Mouse (Mus musculus): ENCODE results near the gene Prcd. TPM values are rescaled to one million over a fixed set of nuclear protein-coding genes. Genes with fewer than 3 reads are reported as not detected.

Prcd gene
- total RNA-seq, 2 experiments from 2014 or later = 12.5 to 13.2 TPM

GRCm38 (mm10) chr11:116685729-116686128 is 32.4 kb downstream of the Prcd start:
- no peak for DNase-seq (ENCODE audit: low spot score in 2 of 2)

GRCm38 (mm10) chr11:116687897-116688296 is 34.6 kb downstream of the Prcd start:
- DNase-seq (ENCODE audit: low spot score in 2 of 2) = no peak

- DNase-seq (ENCODE audit: low spot score in 2 of 2) = no peak
Observed at GRCm38 (mm10) chr11:116689622-116690021, 36.3 kb downstream of the Prcd start.

- no peak for DNase-seq (ENCODE audit: low spot score in 2 of 2)
Observed at GRCm38 (mm10) chr11:116690701-116691575, 37.6 kb downstream of the Prcd start.

DNA sequence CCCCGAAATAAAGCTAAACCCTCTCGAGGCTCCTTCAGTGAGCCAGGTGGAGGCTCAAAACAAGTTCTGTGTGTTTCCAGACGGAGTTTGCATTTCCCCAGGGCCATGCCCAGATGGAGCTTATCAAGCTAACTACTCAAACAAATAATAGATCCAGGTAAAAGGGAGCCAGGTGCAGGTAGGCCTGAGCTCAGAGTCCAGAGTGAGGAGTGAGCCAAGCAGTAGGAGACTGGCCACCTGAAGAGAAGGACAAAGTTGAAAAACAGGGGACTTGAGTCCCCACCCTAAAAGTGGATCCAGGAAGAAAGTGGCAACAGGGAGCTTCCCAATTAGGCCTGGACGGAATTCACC is 40.5 kb downstream of the Prcd start:
- no peak for DNase-seq (ENCODE audit: low spot score in 2 of 2)

DNA sequence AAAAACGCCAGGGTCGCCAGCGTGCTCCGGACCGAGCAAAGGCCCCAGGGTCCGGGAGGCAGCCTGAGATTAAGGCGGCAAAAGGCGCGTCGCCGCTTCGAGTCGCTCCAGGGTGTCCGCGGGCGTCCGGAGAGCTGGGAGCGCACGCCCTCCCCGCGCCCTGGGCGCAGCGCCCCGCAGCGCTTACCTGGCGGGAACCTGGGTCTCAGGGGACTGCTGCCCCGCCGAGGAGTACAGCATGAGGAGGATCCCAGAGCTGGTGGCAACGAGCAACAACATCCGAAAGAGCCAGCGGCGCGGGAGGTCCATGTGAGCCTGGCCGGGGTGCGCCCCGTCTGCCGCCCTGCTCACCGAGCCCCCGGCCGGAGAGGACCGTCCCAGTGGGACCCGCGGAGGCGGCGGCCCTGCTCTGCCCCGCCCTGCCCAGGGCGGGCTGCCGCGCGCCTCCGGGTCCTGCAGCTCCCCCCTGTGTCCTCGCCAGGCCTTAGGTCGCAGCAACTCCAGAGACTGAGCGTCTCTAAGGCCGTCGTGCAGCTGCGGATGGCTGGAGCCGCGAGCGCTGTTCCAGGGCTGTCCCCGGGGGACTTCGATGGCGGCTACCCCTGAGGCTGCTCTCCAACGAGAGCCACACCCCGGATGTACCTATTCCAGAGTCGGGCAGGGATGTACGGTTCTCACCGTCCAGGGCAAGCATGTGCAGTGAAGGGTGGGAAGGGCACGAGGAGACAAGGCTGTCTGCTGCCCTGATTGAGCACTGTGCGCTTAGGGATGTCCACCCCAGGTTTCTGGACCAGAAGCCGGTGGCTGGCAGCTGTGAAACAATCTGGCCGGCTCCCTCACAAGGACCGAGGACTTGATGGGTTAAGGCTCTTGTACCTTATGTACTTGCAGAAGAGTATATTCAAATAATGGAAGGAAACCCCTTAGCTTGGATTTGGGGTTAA is 41.2 kb downstream of the Prcd start:
- peak in 1 of 2 experiments; percentile 50 for DNase-seq (ENCODE audit: low spot score in 2 of 2)

DNA sequence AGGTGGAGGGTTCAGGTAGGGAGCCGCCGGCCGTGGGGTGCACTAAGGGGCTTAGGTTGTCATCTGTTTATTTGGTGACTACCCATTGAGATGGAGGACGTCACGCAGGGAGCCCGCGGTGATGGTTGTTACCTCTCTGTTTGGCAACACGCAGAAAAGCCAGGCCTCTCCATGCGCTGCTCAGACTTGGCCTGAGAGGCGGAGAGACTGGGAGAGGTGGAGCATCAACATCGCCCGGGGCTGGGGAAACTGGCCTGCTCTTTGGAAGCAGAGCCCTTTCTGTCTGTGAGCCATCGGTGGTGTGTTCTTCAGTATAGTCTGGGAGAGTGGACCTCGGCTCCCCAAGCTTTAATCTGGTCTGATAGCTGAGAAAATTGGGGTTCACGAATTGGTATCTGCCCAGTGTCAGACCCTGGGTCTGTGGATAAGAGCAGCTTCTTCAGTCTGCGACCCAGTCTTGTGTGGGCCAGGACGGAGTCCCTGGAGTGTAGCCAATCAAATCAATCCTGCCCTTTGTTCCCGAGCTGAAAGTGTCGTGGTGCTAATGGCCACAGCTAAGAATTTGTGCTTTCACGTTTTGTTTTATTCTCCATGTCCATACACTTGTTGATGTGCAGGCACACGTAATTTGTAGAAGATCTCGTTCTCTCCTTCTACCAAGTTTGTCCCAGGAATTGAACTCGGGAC is 42.0 kb downstream of the Prcd start:
- no peak for DNase-seq (ENCODE audit: low spot score in 2 of 2)

GRCm38 (mm10) chr11:116696426-116696825 is 43.1 kb downstream of the Prcd start:
- DNase-seq (ENCODE audit: low spot score in 2 of 2) = no peak

- DNase-seq (ENCODE audit: low spot score in 2 of 2) = no peak
Observed at GRCm38 (mm10) chr11:116697521-116697920, 44.2 kb downstream of the Prcd start.

DNA sequence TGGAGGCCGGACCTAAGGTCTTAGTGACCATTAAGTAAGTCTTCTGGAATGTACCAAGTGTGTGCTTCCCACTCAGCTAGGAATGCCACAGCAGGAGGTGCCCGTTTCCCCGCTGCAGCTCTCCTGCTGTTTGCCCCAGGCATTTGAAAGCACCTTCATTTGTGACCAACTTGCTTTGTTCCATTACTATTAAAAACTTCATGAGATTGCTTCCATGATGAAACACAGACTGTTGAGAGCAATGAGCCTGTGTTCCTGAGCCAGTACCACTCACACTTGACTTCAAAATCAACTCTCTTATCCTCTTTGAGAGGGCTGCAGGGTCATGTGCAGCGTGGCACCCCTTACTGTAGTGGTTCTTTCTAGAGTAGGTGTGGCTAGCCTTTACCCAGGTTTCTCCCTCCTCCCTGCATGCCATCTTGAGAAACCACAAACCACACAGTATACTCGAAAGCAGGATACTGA is 48.1 kb downstream of the Prcd start:
- peak in 1 of 2 experiments; percentile 11 for DNase-seq (ENCODE audit: low spot score in 2 of 2)

GRCm38 (mm10) chr11:116704336-116705035 is 51.2 kb downstream of the Prcd start:
- no peak for DNase-seq (ENCODE audit: low spot score in 2 of 2)

- no peak for DNase-seq (ENCODE audit: low spot score in 2 of 2)
Observed at GRCm38 (mm10) chr11:116705204-116705608, 51.9 kb downstream of the Prcd start.

DNA sequence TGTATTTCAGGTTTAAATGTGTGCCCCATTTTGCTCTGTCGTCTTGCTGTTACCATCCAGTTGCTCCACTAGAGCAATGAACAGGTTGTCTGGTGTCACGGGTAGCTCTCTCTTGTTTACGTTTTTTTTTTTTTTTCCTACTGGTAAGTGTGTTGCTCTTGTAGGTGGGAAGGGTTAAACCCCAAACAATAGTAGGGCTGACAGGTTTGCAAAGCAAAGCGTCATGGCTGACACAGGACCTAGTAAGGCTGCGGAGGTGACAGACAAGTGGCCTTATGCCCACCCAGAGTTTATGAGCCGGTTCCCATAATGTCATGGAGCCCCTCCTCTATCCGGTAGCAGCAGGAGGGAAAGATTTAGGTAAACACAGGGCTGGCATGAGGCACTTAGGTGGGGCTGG is 53.0 kb downstream of the Prcd start:
- no peak for DNase-seq (ENCODE audit: low spot score in 2 of 2)

DNA sequence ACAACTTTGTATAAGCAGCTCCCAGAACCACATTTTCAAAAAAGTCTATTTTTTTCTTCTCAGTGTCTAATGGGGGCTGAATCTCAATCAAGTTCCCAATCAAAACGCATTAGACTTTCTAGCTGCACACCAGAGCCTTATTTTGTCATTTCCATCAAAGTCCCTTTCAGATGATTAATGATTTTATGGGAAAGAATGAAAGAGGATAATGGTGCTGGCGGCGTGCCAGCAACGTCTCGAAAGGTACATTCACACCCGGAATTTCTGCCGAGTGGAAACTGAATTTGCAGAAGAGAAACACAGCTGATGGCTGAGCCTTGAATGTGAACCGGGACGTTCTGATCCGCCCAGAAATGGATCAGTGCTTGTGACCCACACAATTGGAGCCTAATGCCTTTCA is 56.8 kb downstream of the Prcd start:
- DNase-seq (ENCODE audit: low spot score in 2 of 2) = no peak

- no peak for DNase-seq (ENCODE audit: low spot score in 2 of 2)
Observed at GRCm38 (mm10) chr11:116710793-116711192, 57.5 kb downstream of the Prcd start.

DNA sequence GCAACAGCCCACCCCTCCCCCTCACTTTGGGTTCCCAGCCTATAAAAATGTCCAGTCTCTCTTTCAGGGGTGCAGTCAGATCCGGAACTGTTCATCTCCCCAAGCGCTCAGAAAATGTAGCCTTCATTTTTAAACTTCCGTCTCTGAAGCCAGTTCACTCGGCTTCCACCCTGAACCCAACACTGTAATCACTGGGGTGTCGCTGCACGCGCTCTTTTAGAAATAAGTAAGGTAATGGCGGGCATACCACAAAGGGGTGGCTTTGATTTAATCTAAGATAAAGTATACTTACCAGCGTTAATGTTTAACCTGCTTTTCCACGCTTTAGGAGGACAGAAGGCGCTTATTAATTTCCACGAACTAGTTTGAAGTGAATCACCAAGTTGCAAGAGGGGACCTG is 60.7 kb downstream of the Prcd start:
- no peak for DNase-seq (ENCODE audit: low spot score in 2 of 2)

Data from adrenal gland, adult 18-20 months (tissue).